Mouse (Mus musculus): ENCODE data around the gene Gm21746. TPM values are rescaled to one million over a fixed set of nuclear protein-coding genes. Genes with fewer than 3 reads are reported as not detected.
"Not testable (repeated sequence)": the region's sequence is repeated elsewhere in the genome, so short reads cannot be mapped to it uniquely, and the experiment has no call there.

Gene Gm21746
- total RNA-seq (2021), result not detected in 2 replicates
- long read RNA-seq, result 0 reads

- not testable (repeated sequence) for DNase-seq
Measured at GRCm38 (mm10) chrY:6237895-6238294, at the start of gene Gm21746. Gene Gm21746 (minus strand): TSS chrY:6237995.

GRCm38 (mm10) chrY:6266798-6267197 is 29.0 kb upstream of the Gm21746 start, which contains the start of gene Gm20873:
Gene Gm20873 (plus strand): TSS chrY:6267098.
- DNase-seq, result not testable (repeated sequence)

Other genes with a start within 250 kb of the Gm21746 start
- not detected in 2 replicates for gene Gm20873, start 29.1 kb upstream of the Gm21746 start, total RNA-seq (2021)

All from adrenal gland, postnatal 25 days (tissue).